Mouse (Mus musculus) fibroblast of lung, adult 2 months (primary cell): ENCODE measurements around the gene Mamdc4.
A peak's percentile ranks its signal among the peaks of the same experiment; 100 is the strongest.
"Not testable (repeated sequence)": the region's sequence is repeated elsewhere in the genome, so short reads cannot be mapped to it uniquely, and the experiment has no call there.

Source experiments
- DNase-seq: peaks from one replicate; pipeline ENCODE4 v3.0.0-alpha.2; 2011; ENCODE audit warnings: low read depth

Gene Mamdc4

DNA sequence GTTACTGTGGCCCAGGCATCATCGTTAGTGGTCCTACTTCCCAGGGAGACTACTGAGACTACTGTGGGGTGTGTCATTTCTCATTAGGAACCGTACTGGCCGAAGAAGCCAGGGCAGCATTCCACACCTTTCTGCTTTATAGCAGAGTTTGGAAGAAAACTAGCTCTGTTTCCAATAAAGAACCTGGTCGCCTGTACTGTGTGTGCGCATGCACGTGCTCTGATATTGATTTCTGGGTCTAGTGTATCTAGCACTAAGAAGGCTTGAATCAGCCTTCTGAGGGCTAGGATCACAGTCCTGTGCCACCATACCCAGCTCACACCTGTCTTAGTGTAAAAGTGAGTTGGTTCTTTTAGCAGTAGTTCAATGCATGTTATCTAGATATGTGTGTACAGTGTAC, 15.9 kb downstream of the Mamdc4 start:
- no peak for DNase-seq

DNA sequence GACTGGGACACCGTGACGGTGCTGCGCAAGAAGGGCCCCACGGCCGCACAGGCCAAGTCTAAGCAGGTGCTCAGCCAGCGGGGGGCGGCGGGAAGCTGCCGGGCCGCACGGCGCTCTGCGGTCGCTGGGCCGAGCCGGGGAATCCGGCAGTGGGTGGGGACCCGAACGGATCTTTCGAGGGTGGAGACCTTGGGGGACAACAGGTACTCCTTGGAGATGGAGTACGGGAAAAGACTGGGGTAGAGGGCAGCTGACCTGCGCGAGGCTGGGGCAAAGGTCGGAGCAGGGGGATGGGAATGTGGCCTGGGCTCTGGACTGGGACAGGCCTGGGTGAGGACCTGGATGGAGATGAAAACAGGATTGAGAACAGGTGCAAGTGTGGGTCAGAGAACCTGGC, 16.7 kb downstream of the Mamdc4 start:
- DNase-seq = no peak

DNA sequence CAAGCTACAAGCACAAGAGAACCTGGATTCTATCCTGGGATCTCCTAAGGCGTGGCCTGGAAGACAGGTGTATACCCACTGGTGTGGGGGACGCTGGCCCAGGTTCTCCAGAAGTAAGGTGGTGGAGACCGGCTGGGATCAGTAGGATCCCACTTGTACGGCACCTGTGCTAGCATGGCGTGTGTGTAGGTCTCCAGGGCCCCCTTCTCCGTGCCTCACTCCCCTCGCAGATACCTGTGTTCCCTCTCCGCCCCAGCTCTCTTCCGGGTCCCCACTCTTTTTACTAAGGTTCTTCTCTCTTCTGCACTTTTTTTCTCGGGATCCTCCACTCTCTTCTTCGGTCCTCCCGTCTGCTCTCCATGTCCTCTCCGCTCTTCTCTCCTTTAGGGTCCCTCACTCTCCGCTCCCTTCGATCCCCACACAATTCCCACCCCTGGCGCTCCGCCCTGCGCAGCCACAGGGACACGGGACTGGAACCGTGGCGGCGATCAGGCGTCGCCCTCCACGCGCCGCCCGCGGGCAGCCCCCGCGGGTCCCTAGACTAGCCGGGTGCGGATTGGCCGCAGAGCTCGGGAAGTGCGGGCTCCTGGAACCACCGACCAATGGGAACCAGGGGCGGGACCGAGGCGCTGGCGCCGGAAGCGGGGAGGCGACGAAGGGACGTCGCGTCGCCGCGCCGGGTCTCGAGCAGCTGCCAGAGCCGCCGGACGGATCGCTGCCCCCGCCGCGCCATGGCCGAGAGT, 17.3 kb downstream of the Mamdc4 start, which contains the start of gene Edf1:
TSS of gene Edf1 (plus strand) at position 627 of the 743 bp plus-strand sequence.
- peak; percentile 65 for DNase-seq

DNA sequence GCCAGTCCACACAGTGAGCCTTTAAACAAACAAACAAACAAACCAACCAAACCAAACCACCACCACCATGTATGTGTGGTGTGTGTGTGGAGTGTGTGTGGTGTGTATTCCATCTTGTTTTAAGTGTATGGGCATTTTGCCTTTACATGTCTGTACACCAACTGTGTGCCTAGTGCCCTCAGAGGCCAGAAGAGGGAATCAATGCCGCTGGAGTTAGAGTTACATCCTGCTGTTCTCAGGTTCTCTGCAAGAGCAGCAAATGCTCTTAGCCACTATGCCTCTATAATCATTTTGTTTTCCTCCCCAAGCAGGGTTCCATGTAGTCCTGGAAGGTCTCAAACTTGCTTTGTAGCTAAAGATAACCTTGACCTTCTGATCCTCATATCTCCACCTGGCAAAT, 18.3 kb downstream of the Mamdc4 start:
- no peak for DNase-seq

DNA sequence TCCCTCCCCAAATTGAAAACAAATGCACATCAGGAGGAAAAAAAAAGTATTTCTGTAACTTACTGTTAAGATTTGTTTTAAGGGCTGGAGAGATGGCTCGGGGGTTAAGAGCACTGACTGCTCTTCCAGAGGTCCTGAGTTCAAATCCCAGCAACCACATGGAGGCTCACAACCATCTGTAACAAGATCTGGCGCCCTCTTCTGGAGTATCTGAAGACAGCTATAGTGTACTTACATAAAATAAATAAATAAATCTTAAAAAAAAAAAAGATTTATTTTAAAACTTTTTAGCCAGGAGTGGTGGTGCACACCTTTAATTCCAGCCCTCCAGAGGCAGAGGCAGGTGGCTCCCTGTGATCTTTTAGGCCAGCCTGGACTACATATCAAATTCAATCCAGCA, 19.2 kb downstream of the Mamdc4 start:
- DNase-seq = not testable (repeated sequence)

DNA sequence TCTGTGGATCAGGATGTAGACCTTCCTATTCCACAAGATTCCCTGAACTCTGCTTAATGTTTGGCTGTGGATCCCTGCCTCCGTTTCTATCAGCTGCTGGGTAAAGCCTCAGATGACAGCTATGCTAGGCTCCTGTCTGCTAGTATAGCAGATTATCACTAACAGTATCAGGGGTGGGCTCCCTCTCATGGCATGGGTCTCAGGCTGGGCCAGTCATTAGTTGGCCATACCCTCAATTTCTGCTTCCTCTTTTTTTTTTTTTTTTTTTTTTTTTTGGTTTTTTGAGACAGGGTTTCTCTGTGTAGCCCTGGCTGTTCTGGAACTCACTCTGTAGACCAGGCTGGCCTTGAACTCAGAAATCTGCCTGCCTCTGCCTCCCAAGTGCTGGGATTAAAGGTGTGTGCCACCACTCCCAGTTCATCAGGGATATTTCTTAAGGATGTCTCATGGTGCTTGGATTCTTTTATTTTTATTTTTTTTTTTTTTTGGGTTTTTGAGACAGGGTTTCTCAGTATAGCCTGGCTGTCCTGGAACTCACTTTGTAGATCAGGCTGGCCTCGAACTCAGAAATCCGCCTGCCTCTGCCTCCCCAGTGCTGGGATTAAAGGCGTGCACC, 21.4 kb downstream of the Mamdc4 start:
- DNase-seq = not testable (repeated sequence)

DNA sequence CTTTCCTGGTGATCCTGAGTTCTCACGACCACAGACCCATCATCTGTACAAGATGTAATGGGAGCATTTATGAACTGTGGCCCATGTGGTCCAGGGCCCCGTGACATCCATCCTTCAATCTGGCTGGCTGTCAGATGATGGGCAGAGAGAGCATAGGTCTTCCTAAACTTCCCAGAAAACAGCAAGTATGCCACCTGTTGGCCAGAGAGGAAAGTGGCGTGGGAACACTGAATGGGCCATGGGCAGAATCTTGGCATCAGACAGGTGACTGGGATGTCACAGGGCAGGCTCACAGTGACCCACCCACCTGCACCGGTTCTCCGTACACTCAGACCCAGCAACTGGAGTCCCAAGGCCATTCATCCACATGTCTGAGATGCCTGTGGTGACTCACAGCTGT, 23.5 kb downstream of the Mamdc4 start:
- no peak for DNase-seq

DNA sequence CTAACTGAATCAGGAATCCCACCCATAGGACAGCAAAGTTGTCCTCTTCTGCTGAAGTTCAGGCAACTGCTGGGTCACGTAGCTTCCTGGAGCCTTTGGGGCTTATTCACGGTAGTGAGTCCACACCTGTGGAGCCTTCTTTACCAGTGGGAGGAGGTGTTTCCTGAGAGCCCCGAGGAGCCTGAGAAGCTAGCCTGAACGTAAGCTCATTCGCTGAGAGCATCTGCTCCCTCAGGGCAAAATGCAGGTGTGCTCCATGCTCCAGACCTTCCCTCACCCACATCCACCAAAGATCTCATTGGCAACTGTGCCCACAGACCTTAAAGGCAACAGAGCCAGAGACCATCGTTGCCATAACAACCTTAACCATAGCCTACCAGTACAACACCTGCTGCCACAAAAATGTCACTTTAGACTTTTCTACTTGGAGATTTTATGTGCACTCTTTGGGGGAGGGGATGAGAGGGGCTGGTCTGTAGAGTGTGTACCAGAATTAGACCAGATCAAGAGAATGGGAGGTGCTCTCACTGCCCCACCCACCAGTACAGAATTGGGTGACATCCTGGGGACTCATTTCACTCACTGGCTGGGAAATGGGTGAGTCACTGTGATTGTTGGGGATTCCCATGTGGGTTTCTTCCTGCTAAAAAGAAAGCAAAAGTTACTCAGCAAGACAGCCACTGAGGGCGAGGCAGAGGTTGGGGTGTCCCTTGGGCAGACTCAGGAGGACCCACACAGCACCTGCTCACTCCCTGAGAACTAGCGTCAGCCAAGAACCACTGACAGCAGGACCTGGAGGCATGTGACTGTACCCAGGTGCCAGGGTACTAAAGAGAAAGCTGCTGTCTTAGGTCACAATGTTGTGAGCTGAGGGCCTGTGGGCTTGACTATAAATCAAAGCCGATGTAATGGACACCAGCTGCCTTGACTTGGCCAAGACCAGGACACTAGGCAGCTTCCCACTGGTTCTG, 25.3 kb downstream of the Mamdc4 start:
- DNase-seq = no peak

DNA sequence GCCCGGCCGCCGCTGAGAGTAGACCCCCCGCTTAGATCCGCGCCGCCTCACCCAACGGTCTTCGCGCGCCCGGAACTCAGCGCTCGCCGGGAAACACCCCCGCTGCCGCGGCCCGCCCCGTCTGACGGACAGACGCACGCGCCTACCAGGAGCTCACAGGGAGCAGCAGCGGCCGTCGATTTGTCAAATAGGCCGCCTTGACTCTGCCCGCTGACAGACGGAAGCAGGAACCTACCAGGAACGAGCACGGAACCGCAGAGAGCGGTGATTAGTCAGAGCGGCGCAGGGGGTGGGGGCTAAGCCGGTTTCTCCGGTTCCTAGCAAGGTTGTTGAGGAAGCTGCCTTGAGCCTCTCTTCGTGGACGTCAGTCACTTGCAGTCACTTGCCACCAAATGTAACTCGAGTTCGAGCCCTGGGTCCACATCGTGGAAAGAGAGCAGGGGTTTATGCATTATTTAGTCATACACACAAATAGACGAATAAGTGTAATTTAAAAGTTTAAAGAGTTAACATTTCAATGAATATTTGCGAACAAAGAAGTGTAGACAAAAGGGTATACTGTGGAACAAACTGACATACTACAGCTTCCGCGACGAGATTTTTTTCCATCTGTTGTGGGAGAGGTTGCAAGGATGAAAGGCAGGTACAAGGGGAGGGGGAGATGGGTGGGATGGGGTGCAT, 27.7 kb downstream of the Mamdc4 start, which contains the start of gene Traf2:
TSS of gene Traf2 (minus strand) at position 130 of the 681 bp plus-strand sequence.
- DNase-seq = peak; percentile 98

DNA sequence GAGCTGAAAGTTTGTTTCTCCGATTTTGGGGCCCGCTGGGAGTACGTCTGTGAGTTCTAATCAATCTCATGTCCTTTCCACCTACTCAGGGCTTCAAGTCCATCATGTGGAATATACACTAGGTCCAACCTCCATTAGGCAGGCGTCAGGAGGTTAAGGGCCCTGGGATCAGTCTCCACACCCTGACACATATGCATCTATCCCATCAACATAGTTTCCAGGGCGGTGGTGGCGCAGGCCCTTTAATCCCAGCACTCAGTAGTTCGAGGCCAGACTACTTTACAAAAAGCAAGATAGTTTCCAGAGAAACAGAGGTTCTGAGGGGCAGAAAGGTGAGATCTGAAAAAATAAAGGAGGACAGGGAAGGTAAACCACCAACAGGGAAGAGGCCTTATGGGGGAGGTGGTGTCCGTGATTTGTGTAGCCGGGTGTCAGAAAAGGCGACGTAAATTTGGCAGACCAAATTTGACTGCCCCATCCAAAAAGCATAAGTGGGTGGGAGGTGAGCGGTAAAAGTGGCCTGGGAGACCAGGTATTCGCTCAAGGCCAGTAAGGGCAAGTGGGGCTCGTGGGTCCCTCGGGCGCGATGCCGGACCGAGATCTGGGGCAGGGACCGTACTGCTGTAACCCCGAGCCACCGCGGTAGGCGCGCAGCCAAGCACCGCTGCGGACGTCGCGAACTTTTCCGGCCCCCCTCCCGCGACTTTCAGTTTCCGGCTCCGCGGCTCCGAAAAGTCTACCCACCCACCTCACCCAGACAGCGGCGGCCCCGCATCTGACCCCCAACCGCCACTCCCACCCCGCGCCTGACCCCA, 28.4 kb downstream of the Mamdc4 start:
- DNase-seq = no peak

DNA sequence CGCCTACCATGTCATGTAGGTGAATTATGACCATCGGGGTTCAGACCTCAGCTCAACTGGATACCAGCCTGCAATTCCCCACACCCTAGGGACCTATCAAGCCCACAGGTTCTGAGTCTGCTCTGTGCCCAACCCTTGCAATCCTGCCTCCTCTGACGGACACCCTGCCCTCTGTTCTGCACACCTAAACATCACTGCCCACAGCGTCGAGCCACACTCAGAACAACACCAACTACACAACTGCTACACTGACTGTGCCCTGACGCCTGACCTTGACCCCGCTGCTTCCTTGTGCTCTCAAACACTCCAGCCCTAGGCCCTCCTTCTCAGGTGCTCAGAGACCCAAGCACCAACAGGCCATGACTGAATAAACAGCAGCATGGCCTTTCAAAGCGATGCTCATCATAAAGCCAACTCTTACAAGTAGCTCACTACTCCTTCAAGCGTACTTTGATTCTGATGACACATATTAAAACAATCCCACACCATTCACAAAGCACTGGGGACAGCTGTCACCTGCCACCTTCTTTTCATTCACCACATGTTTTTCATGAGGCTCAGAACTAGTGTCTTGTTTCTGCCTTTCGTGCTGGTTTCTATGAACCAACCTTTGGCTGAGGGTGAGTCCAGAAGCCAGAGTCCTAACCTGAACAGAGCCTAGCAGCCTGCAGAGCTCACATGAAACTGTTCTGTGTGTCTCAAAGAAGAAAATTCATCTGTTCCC, 32.8 kb downstream of the Mamdc4 start:
- no peak for DNase-seq

DNA sequence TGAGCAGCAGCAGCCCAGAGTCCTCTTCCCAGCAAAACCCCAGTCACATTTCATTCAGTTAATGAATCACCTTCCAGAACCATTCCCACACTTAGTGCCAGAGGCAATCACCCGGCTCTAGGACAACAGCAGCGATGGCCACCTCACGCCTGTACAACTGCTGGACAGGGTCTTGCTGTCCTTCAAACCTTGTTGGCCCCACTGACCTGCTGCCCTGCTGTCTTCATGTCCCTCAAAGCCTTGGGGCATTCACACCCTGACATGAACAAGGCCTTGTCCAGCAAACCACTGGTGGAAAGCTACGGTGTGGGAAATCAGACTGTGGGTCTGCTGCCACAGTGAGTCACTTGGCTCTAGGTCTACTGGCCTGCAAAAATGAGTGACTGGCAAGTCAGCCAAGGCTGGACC, 34.1 kb downstream of the Mamdc4 start:
- peak; percentile 96 for DNase-seq

DNA sequence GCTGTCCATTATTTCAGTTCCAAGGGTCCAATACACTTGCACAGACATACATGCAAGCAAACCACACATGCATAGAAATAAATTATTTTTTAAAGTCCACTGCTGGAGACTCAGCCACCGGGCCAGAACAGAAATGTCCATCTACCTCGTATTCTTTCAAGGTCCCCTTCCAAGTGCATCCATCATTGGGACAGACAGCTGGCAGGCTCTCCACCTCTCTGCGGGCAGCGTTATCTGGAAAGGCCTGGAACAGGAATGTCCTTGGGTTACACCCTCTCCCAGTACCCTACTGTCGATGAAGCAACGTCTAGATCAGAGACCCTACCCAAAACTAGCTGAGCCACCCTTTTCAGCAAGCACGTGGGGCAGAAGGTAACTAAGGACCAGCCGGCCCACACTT, 38.1 kb downstream of the Mamdc4 start:
- no peak for DNase-seq

DNA sequence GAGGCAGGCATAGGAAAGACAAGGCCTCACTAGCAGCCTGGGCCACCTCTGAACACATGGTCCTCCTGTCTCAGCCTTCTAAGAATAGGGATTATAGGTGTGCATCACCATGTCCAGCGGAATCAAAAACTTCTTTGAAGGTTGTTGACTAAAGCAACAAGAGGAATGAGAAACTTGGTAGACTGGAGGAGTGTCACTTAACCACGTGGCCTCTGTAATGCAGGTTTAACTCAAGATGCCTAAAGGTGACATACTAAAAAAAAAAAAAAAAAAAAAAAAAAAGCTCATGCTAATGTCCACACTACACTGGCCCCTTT, 39.8 kb downstream of the Mamdc4 start:
- DNase-seq = no peak

DNA sequence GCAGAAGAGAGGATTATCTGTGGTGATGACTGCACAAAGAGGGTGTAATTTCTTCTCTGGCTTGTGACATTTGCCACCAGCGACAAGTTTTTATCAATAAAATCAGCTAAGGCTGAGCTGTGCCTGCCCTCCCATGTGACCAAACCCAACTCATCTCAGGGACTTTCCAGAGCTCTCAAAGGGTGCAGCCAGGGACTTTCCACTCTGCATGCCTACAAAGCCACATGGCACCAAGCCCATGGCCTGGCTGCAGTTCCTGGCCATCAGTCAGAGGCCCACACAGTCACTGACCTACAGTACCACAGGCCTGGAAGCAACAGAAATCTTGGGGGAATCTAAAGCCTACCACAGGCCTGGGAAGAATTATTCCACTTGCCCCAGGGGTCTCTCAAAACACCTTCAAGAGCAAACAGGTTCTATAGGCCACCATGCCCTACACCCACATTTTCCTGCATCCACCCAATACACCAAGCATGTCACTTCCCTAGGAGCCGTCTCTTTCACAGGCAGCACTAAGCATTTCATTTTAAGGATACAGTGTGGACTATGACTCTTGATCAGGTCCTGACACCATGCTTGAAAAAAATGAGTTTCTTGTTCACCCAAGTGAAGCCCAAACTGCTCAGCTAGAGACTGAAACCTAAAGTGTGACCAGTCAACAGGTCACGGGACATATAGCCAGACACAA, 40.3 kb downstream of the Mamdc4 start:
- peak; percentile 98 for DNase-seq

DNA sequence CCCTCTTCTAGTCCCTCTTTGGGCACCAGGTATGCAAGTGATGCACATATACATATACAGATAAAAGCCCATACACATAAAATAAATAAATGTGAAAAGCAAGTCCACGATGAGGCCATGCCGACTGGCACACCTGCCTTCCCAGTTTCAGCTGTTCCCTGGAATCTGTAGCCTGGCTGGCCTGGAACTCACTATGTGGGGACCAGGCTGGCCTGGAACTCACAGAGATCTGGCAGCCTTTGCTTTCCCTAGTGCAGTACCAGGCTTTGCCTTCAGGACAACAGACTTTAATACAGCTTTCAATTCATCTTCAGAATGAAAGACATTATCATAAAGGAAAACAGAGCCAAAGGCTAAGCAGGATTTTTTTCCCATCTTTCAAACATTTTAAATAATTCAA, 40.9 kb downstream of the Mamdc4 start:
- DNase-seq = peak; percentile 35

DNA sequence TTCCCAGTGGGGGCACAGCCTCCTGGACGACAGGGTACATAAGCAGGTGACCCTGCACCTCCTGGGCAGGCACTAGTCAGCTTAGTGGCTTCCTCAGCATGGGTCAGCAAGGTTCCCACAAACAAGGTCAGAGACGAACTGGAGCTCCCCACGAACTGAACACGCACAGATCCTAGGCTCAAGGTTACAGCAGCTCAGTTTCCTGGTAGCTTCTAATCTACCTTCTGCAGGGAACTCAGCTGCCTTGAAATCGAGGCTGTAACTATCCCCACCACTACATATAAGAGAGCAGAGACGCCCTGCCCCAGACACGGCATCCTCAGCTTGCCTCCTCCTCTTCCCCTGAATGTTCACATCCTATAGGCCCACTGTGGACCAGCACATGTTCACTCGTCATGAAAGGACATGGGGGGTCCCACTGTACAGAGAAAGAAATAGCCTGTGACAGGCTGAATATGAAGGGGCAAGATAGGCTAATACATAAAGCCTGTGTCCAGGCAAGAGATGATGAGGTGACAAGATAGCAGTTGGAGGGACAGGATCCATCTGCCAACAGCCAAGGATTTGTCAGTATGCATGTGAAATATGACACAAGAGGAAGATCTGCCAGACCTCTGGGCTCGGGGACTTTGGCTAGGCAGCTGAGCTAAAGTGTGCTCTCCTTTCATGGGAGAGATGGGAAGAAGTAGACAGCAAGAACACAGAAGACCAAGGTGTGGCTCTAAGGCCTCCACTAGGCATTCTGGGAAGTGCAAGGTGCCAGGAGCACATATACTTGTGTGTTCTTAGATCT, 47.9 kb downstream of the Mamdc4 start:
- no peak for DNase-seq
